In genomic region chr1:161160266-161160665, GRCm38 (mm10) we compare ENCODE assay signal across 24 mouse cellular contexts. TPM values are rescaled to one million over a fixed set of nuclear protein-coding genes. Genes with fewer than 3 reads are reported as not detected.
A peak's percentile ranks its signal among the peaks of the same experiment; 100 is the strongest.
DNase-seq lines count a peak whose midpoint lies in the region; TF ChIP-seq lines count a peak whose summit lies in the region.
"Had no signal": no experiment of that assay in that cellular context is flagged by ENCODE, and none has a peak within 500 bp of the region (broad histone marks: within the 10 kb centered on the region; RNA-seq: fewer than 3 reads in every experiment).

No protein-coding gene starts in this region.

- H3K9ac ChIP-seq in ES-E14 (ENCODE audit: insufficient read depth, low read depth, low read length, poor library complexity, severe bottlenecking): no peak overlapping the region
- H3K9ac ChIP-seq: embryonic facial prominence, embryonic 13.5 days; forebrain, embryonic 12.5 days; heart, embryonic 15.5 days; hindbrain, embryonic 13.5 days had no signal

- no peak for TF ChIP-seq CTCF in testis, adult 2 months (IDR thresholded peaks at IDR 0.05; ENCODE audit: control insufficient read depth, insufficient read depth, insufficient replicate concordance, low read depth, low read length)

- H3K9me3 ChIP-seq in ES-E14 (ENCODE audit: control insufficient read depth, insufficient read depth, low read depth, low read length): no peaks in the 10 kb centered on the region
- H3K9me3 ChIP-seq: embryonic facial prominence, embryonic 13.5 days; forebrain, embryonic 12.5 days; heart, embryonic 10.5 days; heart, embryonic 15.5 days; hindbrain, embryonic 13.5 days had no signal

- no peak overlapping the region for H3K27ac ChIP-seq in testis, adult 2 months (ENCODE audit: control insufficient read depth, insufficient read depth, low read depth, low read length)
- H3K27ac ChIP-seq in ES-E14 (ENCODE audit: insufficient read depth, low read depth, low read length, poor library complexity, severe bottlenecking): peak overlapping the region; percentile 40; the same call in 1 of the 2 replicates
- H3K27ac ChIP-seq: embryonic facial prominence, embryonic 13.5 days; forebrain, embryonic 12.5 days; heart, embryonic 10.5 days; heart, embryonic 15.5 days; hindbrain, embryonic 13.5 days; hindbrain, postnatal 0 days had no signal

- no peaks in the 10 kb centered on the region for H3K27me3 ChIP-seq in testis, adult 2 months (ENCODE audit: control insufficient read depth, insufficient read depth, low read length)
- H3K27me3 ChIP-seq: embryonic facial prominence, embryonic 13.5 days; forebrain, embryonic 12.5 days; heart, embryonic 15.5 days; hindbrain, embryonic 13.5 days had no signal

- no peaks in the 10 kb centered on the region for H3K4me1 ChIP-seq in testis, adult 2 months (ENCODE audit: control insufficient read depth, insufficient read depth, low read length)
- H3K4me1 ChIP-seq in ES-E14 (ENCODE audit: control insufficient read depth in 2 of 2, insufficient read depth in 2 of 2, low read length in 2 of 2, poor library complexity in 1 of 2): peaks cover 4 to 11% of the 10 kb centered on the region in 2 experiments
- H3K4me1 ChIP-seq: embryonic facial prominence, embryonic 13.5 days; forebrain, embryonic 12.5 days; heart, embryonic 15.5 days; hindbrain, embryonic 13.5 days had no signal

- H3K4me3 ChIP-seq in testis, adult 2 months (ENCODE audit: control insufficient read depth, low read depth, low read length): peak overlapping the region; percentile 74
- H3K4me3 ChIP-seq in ES-E14 (ENCODE audit: insufficient read depth in 1 of 2, low read depth in 1 of 2, low read length in 2 of 2, poor library complexity in 1 of 2, severe bottlenecking in 1 of 2): no peak overlapping the region
- H3K4me3 ChIP-seq: embryonic facial prominence, embryonic 13.5 days; forebrain, embryonic 12.5 days; heart, embryonic 10.5 days; heart, embryonic 15.5 days; hindbrain, embryonic 13.5 days had no signal

- no peaks in the 10 kb centered on the region for H3K36me3 ChIP-seq in testis, adult 2 months (ENCODE audit: control insufficient read depth, insufficient read depth, low read length)
- H3K36me3 ChIP-seq in ES-E14 (ENCODE audit: control insufficient read depth, insufficient read depth, low read length, poor library complexity, severe bottlenecking): no peaks in the 10 kb centered on the region
- H3K36me3 ChIP-seq: embryonic facial prominence, embryonic 13.5 days; forebrain, embryonic 12.5 days; heart, embryonic 10.5 days; heart, embryonic 15.5 days; hindbrain, embryonic 13.5 days had no signal

- no peak for TF ChIP-seq POLR2A in testis, adult 2 months (IDR thresholded peaks at IDR 0.05; ENCODE audit: control insufficient read depth, low read depth, low read length)

- in situ Hi-C loops in ES-E14 (cut with MboI; ENCODE audit: low sequenced_read_pairs in 2 of 2, unreplicated experiment in 2 of 2): no loop called here

- no peak for DNase-seq in testis, postnatal 14 days (ENCODE audit: low spot score)
- DNase-seq in ES-E14 (ENCODE audit: low read depth, low spot score) (peak; percentile 61), ZHBTc4 (ENCODE audit: low read depth, low spot score) (peak; percentile 91)
- no peak for DNase-seq in ovary, postnatal 10 days (ENCODE audit: low spot score)
- no peak for DNase-seq in lung, postnatal 36 days
- no peak for DNase-seq in cerebellum, adult 8-10 months
- DNase-seq: adrenal gland, adult 8-10 months; adrenal gland, postnatal 36 days; cerebellum, adult 2 months; cerebellum, postnatal 14 days; gastrocnemius, postnatal 25 days; heart, adult 18-20 months; heart, postnatal 14 days; kidney, adult 11 months had no signal

TF ChIP-seq in ES-E14, 5 proteins besides CTCF, POLR2A, EP300 and RAD21:
- TF ChIP-seq ZNF384 (IDR thresholded peaks at IDR 0.05; ENCODE audit: low read depth, low read length): no peak
- TF ChIP-seq CHD2 (IDR thresholded peaks at IDR 0.05; ENCODE audit: low read depth, low read length): no peak
- no peak for TF ChIP-seq MAFK (IDR thresholded peaks at IDR 0.05; ENCODE audit: insufficient read depth, low read depth, low read length)
- no peak for TF ChIP-seq HCFC1 (IDR thresholded peaks at IDR 0.05; ENCODE audit: borderline replicate concordance, insufficient read depth, low read length)
- TF ChIP-seq ZC3H11A (IDR thresholded peaks at IDR 0.05; ENCODE audit: borderline replicate concordance, low read depth, low read length): no peak

RNA-seq across cellular contexts. Expression of gene Tex50, which starts 1.2 kb away (rescaled TPM):
- polyA plus RNA-seq in testis, adult 2 months (2012; rRNA removed): 52.4 and 66.8 TPM in 2 replicates
- not detected in 2 replicates for total RNA-seq in ES-E14 (2012; rRNA removed)
- total RNA-seq: adrenal gland, adult 8-10 months; adrenal gland, postnatal 36 days; gastrocnemius, adult 18-20 months; gastrocnemius, postnatal 25 days; heart, adult 18-20 months; heart, postnatal 14 days; hematopoietic stem cell, adult 5-6 weeks; hindbrain, postnatal 0 days had no signal
- polyA plus RNA-seq: cerebellum, adult 2 months; frontal cortex, adult 2 months had no signal

RNA-seq across cellular contexts. Expression of gene Ankrd45, which starts 17.8 kb away (rescaled TPM):
- polyA plus RNA-seq in testis, adult 2 months (2012; rRNA removed): 22.4 and 28.8 TPM in 2 replicates
- 4.2 and 4.3 TPM in 2 replicates for total RNA-seq in ES-E14 (2012; rRNA removed)
- total RNA-seq: gastrocnemius, adult 18-20 months; gastrocnemius, postnatal 25 days; hematopoietic stem cell, adult 5-6 weeks had no signal

RNA-seq across cellular contexts. Expression of gene Klhl20, which starts 29.0 kb away (rescaled TPM):
- polyA plus RNA-seq in testis, adult 2 months (2012; rRNA removed): 4.4 and 6.1 TPM in 2 replicates
- total RNA-seq in ES-E14 (2012; rRNA removed): 8.9 and 10.2 TPM in 2 replicates

Comparison
In these comparisons a context has a peak if more than half of its experiments do, and no peak if none do; other contexts are left out.
1. DNase-seq: peak in ES-E14 (single experiment) and ZHBTc4 (single experiment); none in testis, postnatal 14 days (single experiment), ovary, postnatal 10 days (single experiment), lung, postnatal 36 days (single experiment) and cerebellum, adult 8-10 months (single experiment).